Mouse (Mus musculus): ENCODE results near the gene Map1a. TPM values are rescaled to one million over a fixed set of nuclear protein-coding genes. Genes with fewer than 3 reads are reported as not detected.

The Map1a gene
- polyA plus RNA-seq, 1 experiment = 4.0 TPM

DNA sequence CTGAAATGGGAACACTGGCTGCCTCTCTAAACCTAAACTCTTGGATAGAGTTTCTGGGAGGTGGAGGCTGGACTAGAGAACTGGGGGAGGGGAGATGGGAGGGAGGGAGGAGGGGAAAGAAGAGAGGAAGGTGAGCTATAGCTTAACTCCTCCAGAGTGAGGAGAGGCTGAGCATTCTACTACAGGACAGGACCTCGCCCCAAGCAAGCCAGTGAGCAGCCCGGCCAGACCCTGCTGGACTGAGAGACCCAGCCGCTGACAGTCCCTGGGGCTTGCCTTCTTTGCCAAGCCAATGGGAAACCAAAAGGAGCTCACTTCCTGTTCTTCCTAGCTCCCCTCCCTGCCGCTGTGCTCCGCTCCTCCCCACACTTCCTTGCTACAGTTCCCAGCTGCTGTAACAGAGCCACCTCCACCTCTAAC is 19.6 kb downstream of the Map1a start:
- no peak for DNase-seq (ENCODE audit: low read depth)

DNA sequence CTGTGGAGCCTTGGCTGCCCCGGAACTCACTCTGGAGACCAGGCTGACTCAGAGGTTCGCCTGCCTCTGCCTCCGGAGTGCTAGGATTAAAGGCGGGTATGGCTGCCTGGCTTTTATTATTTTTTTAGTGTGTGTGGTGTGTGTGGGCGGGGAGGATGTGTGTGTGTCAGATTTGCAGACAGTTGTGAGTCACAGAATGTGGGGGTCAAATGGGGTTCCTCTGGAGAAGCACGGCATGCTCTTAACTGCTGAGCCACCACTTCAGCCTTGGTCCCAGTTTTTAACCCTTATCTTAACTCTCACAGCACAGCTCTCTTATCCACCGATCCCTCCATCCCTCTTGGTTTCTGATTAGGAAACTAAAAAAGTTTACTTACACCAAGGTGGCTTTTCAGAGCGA is 26.9 kb downstream of the Map1a start:
- no peak for DNase-seq (ENCODE audit: low read depth)

DNA sequence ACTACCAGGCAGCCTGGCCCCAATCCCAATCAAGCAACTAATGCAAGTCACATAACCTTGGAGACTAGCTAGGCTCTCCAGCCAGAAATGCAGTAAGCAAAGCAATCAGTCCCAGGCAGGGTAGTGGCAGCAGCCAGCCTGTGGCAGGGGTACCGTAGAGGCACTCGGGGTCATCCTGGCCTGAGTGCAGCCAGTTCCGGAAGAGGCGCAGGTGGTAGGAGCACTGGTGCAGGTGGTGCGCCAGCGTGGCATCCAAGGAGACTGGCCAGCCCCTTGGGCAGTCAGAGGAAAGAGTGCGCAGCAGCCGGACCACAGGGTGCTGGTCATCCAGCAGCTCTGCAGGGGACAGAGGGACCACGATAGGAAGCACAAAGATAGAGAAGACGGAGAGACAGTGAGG is 33.6 kb downstream of the Map1a start:
- no peak for DNase-seq (ENCODE audit: low read depth)

DNA sequence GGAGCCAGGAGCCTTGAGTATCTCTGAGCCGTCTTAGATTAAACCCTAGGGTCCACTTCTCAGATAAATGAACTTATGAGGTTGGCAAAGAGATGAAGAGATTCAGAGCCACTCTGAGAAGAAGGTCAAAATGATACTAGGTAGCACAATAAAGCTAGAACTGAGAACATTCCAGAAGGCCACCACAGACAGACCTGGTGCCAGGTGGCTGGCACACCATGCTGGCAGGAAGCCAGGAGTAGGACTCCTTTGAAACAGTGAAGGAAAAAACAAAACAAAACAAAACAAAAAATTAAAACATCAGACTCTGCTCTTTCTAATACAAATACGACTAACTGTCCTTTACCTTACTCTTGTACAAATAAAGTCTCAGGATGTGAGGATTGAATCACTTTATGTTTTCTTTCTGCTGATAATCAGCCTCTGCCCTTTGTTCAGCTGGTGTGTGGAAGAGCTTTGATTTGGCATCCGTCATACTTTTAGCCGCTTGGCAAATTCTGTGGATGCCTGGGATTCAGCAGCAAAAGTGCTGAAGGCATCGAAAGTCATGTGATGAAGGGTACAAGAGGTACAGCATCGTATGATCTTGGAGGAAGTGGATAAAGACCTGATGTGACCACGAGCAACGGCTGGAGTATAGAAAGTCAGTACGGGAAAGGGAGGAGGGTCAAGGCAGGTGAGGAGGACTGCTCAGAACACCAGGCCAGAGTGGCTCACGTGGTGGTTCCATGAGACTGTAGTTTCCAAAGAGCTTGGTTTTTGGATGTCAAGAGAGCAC is 34.5 kb downstream of the Map1a start:
- no peak for DNase-seq (ENCODE audit: low read depth)

DNA sequence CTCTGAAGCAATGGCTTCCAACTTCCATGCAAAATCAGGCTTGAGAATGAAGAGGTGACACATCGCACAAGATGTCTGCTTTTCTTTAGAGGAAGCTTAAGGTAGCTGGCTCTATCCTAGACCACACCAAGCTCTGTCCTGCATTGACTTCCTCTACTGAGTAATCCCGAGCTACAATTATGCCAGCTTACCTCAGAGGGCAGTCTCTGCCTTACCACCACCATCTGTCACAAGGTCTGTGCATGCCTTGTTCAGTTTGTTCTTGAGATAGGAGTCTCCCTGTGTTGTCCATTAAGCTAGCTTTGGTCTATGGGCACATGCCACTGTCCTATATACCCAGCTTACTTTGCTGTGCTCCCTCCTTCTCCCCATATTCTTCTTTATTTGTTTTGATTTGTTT is 40.1 kb downstream of the Map1a start:
- DNase-seq (ENCODE audit: low read depth) = no peak

DNA sequence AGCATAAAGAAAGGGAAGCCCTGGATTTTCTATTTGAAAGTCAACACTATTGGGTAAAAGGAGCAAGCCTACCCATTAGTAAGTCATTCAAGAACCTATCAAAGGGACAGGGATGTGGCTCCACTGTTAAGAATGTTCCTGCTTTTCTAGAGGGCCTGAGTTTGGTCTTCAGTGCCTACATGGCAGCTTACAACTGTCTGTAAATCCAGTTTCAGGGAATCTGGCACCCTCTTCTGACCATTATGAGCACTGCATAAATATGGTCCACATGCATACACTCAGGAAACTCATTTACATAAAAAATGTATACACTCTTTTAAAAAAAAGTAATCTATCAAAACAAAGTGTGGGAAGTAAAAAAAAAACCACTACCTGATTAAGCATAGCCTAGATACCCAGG is 49.7 kb downstream of the Map1a start:
- DNase-seq (ENCODE audit: low read depth) = no peak

DNA sequence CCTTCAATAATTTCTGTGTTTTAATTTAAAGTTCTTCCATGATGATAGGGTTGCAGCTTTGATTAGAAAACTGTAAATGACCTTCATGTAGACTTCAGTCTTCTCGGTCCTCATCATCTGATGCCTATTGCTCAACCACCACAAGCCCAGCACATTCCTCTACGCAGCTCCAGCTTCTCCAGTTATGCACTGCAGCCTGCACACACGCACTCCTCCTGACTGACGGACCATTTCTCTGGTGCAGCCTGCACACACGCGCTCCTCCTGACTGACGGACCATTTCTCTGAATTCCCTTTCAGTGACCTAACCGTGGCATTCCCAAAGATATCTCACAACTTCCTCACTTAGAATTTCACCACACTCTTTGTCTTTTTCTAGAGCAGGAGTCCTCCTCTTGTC is 63.8 kb downstream of the Map1a start:
- no peak for DNase-seq (ENCODE audit: low read depth)

DNA sequence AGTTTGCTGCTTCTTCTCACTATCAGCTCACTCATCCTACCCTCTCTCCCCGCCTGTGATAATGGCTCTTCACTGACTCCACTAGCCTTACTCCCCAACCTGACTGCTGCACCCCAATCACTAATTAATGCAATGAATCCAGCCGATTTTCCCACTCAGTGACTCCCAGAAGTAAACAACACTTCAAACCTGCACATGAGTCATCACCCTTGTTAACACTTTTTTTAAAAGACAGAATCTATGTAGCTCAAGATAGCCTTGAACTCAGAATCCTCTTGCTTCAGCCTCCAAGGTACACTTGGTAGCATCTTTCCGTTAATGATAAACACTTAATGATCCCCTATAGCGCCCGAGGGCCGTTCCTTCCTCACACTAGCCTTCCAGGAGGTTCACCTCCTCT is 65.0 kb downstream of the Map1a start:
- DNase-seq (ENCODE audit: low read depth) = no peak

DNA sequence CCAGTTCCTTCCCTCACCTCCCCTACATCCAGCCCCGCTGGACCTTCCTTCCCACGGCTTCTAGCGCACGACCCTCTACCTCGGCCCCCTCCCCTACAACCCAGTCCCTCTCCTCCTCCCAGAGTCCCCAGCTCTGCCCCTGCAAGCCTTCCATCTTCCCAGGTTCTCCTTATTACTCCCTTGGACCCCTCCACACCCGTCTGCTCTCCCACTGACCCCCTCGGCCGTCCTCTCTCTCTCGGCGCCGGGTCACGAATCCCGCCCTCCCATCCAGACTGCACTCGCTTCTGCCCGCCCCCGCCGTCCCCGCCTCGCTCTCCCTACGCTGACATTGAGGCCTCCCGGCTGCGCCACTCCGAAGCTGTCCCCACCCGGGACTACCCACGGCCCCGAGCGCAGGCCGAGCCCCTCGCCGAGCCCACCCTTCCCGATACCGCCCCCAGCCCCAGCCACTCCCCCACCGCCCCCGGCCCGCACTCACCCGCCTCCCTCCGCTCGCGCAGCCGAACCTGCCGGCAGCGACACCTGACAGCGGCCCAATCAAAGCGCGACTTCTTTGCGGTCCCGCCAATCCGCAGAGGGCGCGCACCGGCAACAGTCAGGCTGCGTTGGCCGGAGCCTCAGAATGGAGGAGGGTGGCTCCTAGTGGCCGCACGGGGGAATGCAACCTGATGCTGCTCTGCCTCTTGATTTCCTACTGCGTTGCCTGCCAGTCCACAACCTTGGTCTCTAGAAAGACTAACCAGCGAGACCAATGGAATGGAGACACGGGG is 65.6 kb downstream of the Map1a start, which contains the start of gene Ppip5k1:
TSS of gene Ppip5k1 (minus strand) at position 577 of the 773 bp plus-strand sequence.
- peak; percentile 38 for DNase-seq (ENCODE audit: low read depth)

DNA sequence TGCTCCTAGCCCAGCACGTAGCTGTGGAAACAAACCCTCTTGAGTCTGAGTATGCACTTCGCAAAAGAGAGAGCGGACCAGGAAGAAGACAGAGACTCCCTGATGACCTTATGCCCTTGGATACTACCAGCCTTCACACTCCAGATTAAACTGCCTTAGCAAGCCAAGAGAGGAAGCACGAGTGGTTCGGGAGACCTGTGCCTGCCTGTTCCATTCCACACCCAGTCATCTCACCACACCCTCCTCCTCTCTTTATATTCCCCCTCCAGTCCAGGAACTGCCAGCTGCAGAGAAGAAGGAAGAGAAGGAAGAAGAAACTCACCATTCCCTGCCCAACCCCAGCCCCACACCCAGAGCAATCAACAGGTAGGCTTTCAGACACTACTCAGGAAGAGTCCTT is 68.1 kb downstream of the Map1a start, which contains the start of gene Ckmt1:
TSS of gene Ckmt1 (plus strand) at position 221 of the 400 bp plus-strand sequence.
- DNase-seq (ENCODE audit: low read depth) = no peak

DNA sequence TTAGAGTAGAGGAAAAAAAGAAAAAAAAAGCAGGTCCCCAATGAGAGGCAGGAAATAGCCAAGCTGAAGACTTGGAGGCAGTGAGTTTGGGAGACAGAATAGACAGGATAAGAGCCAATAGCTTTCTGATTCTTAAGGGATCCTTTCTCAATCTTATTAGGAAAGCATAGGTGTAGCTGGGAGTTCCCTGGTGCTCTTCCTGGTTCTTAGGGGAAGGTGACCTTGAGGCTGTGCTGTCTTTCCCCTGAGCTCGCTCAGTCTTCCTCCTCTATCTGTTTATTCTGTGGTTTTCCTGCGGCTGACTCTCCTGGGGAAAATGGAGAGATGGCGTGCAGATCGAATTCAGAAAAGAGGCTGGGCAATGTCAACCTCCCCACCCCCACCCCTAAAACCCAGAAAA is 68.6 kb downstream of the Map1a start:
- DNase-seq (ENCODE audit: low read depth) = no peak

DNA sequence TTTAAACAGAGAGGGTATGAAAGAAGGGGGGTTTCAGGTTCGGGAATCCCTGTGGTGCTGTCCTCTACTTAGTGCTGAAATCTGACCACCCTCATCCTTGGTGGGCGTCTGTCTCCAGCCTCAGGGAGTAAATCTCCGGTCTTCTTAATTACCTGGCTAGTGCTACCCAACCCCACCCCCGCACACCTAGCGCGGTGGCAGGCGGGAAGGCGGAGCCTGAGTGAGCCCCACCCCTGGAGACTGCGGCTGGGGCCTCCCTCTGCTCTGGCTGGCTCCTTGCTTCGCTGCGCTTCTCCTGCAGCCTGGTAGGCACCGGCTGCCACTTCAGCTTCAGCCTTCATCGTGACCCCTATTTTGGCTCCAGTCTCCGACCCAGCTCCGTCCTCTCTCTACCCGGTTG is 69.0 kb downstream of the Map1a start:
- DNase-seq (ENCODE audit: low read depth) = no peak

DNA sequence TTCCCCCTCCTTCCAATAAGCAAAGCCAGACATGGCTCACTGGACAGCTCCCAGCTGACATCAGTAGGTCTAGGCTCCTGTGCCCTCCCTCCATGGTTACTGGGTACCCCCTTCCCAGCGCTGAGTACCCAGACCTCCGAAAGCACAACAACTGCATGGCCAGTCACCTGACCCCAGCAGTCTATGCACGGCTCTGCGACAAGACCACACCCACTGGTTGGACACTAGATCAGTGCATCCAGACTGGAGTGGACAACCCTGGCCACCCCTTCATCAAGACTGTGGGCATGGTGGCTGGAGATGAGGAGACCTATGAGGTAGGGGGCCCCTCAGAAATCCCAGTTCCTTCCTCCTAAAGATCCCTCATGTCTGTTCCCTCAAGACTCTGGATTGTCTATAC is 70.1 kb downstream of the Map1a start:
- DNase-seq (ENCODE audit: low read depth) = no peak

Other genes starting within 250 kb of the Map1a start
- 0.23 TPM in 1 of 2 replicates, not detected in the other for gene Tgm5, start 203.8 kb upstream of the Map1a start, polyA plus RNA-seq (2012; rRNA removed)
- not detected in 2 replicates for gene Tgm7, start 179.8 kb upstream of the Map1a start, polyA plus RNA-seq (2012; rRNA removed)
- 5.7 and 5.8 TPM in 2 replicates for gene Adal, start 149.2 kb upstream of the Map1a start, polyA plus RNA-seq (2012; rRNA removed)
- 9.4 and 10.3 TPM in 2 replicates for gene Lcmt2, start 148.9 kb upstream of the Map1a start, polyA plus RNA-seq (2012; rRNA removed)
- gene Tubgcp4, start 118.9 kb upstream of the Map1a start, polyA plus RNA-seq (2012; rRNA removed) = 22.5 and 26.1 TPM in 2 replicates
- 3.0 and 3.9 TPM in 2 replicates for gene Zscan29, start 118.5 kb upstream of the Map1a start, polyA plus RNA-seq (2012; rRNA removed)
- 26.1 and 29.4 TPM in 2 replicates for gene Trp53bp1, start 18.2 kb upstream of the Map1a start, polyA plus RNA-seq (2012; rRNA removed)
- gene Ppip5k1, start 65.8 kb downstream of the Map1a start, polyA plus RNA-seq (2012; rRNA removed) = 45.3 and 52.8 TPM in 2 replicates
- gene Ckmt1, start 68.1 kb downstream of the Map1a start, polyA plus RNA-seq (2012; rRNA removed) = 4.3 and 4.9 TPM in 2 replicates
- gene Strc, start 97.6 kb downstream of the Map1a start, polyA plus RNA-seq (2012; rRNA removed) = 0.08 TPM in 1 of 2 replicates, not detected in the other
- 473 and 744 TPM in 2 replicates for gene Pdia3, start 124.2 kb downstream of the Map1a start, polyA plus RNA-seq (2012; rRNA removed)
- 5.0 and 7.0 TPM in 2 replicates for gene Catsper2, start 124.2 kb downstream of the Map1a start, polyA plus RNA-seq (2012; rRNA removed)
- 8.6 and 12.4 TPM in 2 replicates for gene Ell3, start 154.7 kb downstream of the Map1a start, polyA plus RNA-seq (2012; rRNA removed)
- gene Serf2, start 159.6 kb downstream of the Map1a start, polyA plus RNA-seq (2012; rRNA removed) = 364 and 410 TPM in 2 replicates
- gene Hypk, start 163.7 kb downstream of the Map1a start, polyA plus RNA-seq (2012; rRNA removed) = 7.6 and 14.1 TPM in 2 replicates
- 1.1 and 1.2 TPM in 2 replicates for gene Serinc4, start 167.2 kb downstream of the Map1a start, polyA plus RNA-seq (2012; rRNA removed)
- 5.4 and 7.4 TPM in 2 replicates for gene Mfap1b, start 184.5 kb downstream of the Map1a start, polyA plus RNA-seq (2012; rRNA removed)
- 4.3 and 5.4 TPM in 2 replicates for gene Mfap1a, start 217.1 kb downstream of the Map1a start, polyA plus RNA-seq (2012; rRNA removed)
- gene Wdr76, start 217.1 kb downstream of the Map1a start, polyA plus RNA-seq (2012; rRNA removed) = 1.9 and 2.3 TPM in 2 replicates